Mouse (Mus musculus): ENCODE data around the gene Timm50.

- TF ChIP-seq POLR2A (IDR thresholded peaks at IDR 0.05; ENCODE audit: insufficient read depth, low read depth, low read length): no peak
- TF ChIP-seq CTCF (IDR thresholded peaks at IDR 0.05; ENCODE audit: insufficient read depth, low read depth, low read length): no peak
These were observed 34.6 kb downstream of the Timm50 start for GRCm38 (mm10) chr7:28277237-28277614.

Measured in olfactory bulb, adult 2 months (tissue).